Mouse (Mus musculus) neural tube, embryonic 10.5 days (tissue): ENCODE measurements around the gene Pnpla6.

Experiments used
- DNase-seq: peaks from one replicate; pipeline ENCODE4 v3.0.0-alpha.2; 2017; ENCODE audit warnings: low spot score; ENCODE audit errors: extremely low spot score

Gene Pnpla6

DNA sequence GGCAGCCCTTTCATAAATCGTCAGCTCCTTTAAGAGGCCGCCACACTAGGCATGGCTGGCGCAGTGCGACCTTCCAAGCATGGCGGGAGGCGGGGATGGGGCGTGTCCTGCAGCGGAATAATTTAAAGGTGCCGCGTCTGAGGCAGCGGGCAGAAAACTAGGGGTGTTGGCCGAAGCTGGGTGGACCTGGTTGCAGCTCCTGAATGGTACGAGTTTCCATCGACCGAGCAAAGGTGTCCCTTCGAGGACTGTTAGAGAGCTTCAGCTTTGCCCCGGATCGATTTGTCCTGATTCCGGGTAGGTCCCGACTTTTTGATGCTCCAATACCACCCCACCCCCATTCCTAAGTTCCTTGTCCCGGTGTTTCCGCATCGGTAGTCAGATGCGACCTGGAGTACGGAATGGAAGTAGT lies at the start of gene Pnpla6:
Gene Pnpla6 (plus strand): TSS at position 125 of the 412 bp plus-strand sequence.
- DNase-seq: peak; percentile 85

DNA sequence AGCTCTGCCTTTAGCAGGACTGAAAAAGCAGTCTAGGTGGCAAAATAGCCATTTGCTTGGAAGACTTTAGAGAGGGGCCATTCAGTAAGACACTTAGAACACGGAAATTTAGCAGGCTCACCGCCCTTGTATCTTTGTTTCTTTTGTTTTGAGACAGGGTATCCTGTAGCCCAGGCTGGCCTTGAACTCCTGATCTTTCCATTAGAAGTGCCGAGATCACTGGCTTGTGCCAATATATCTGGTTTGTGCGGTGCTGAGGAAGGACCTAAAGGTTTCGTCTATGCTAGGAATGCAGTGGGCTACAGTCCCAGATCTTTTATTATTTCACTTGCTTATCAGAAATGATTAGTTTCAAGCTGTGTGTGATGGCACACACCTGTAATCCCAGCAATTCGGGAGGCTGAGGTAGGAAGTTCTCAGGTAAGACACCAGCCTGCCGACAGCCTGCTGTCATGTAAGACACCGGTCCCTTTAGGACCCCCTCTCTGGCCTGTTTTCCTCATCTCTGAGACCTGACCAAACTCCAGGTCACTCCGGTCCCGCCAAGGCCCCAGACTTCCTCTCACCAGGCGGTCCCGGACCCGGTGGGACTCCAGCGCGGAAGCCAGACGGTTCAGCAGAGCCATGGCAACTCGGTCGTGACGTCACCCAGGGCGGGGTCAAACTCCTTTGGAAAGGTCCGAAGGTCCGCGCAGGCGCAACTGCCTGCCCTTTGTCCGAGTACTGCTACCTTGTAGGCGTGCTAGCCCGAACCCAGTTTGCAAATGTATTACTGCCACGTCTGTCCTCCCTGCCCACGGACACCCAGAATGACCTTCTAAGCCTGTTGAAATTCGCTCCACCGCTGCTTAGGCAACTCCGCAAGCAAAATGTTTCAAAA lies 47.9 kb upstream of the Pnpla6 start, which contains the start of gene Pex11g:
Gene Pex11g (minus strand): TSS at position 675 of the 880 bp plus-strand sequence.
- DNase-seq: peak; percentile 99

- DNase-seq: no peak
Observed at GRCm38 (mm10) chr8:3467886-3468545, 47.2 kb upstream of the Pnpla6 start.

DNA sequence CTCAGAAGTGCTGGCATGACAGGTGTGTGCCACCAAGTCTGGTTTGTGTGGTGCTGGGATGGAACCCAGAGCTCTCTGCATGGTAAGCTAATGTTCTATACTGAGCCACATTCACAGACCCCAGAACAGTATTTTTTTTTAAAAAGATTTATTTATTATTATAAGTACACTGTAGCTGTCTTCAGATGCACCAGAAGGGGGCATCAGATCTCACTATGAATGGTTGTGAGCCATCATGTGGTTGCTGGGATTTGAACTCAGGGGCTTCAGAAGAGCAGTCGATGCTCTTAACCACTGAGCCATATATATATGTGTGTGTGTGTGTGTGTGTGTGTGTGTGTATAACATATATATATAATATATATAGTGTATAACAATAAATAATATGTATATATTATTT lies 46.3 kb upstream of the Pnpla6 start:
- DNase-seq: no peak

GRCm38 (mm10) chr8:3470562-3470961 lies 44.6 kb upstream of the Pnpla6 start, which contains the start of gene Tex45:
Gene Tex45, plus strand, starts transcription at chr8:3470862.
- DNase-seq: no peak

- DNase-seq: no peak
Observed at GRCm38 (mm10) chr8:3475715-3476429, 39.3 kb upstream of the Pnpla6 start.

- DNase-seq: no peak
Observed at GRCm38 (mm10) chr8:3480221-3480785, 34.9 kb upstream of the Pnpla6 start.

GRCm38 (mm10) chr8:3481605-3482004 lies 33.6 kb upstream of the Pnpla6 start:
- DNase-seq: no peak

DNA sequence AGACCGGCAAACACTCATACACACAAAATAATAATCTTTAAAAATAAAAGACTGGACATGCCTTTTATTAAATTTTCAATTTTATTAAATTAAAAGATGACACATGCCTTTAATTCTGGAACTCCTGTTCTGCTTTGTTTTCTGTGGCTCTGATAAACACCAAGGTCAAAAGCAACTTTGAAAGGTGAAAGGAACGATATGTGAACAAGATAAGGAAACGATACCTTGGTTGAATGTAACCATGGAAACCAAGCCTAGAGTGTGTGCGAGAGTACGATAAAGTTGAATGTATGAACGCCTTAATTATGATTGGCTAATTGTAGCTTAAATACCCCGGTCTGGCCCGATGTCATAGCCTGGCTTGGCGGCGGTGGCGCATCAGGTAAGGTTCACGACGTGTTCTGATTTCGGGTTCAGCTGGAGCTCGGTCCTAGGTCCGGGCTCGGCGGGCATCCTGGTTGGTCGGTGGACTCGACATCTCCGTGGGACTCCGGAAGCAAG lies 32.9 kb upstream of the Pnpla6 start:
- no peak for DNase-seq

GRCm38 (mm10) chr8:3483546-3483945 lies 31.6 kb upstream of the Pnpla6 start:
- no peak for DNase-seq

- DNase-seq: no peak
Observed at GRCm38 (mm10) chr8:3485192-3485591, 30.0 kb upstream of the Pnpla6 start.

DNA sequence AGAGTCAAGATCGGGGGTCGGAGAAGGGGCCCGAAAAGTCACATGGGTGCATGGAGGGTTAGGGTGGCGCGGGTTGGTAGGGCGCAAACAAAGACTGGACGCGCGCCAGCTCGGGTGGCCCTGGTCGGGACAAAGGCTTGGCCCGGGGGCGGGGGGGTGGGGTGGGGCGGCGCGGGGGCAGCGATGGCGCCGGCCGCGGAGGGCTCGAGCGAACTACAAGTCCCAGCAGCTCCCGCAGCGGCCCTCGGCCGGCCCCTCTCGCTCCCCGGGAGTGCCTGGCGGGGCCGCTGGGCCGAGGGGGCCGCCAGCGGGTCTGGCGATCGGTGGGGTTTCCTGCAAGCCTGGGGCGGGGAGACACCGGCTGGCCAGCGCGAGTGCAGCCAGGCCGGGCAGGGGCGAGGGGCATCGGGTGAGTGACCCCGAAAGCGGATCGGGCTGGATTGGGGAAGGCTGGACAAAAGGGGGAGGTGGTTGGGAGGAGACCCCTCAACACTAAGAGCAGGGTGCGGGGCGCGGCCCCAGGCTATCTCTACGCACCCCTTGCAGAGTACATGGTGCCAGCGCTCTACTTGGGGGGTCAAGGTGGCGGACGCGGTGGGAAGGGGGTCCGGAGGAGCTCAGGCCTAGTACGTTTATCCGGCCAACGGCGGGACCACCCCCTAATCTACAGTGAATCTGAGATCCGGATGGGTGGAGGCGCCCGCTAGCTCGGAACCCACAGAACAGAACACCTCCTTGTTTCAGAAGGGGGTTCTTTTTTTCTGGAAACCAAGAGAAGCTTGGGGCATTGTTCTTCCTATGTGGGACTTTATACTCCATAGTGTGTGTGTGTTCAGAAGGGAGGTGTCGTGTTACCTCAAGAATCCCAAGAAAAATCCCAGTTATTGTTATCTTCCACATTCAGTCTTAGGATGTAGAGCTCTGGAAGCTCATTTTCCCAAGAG lies 22.0 kb upstream of the Pnpla6 start, which contains the start of gene Zfp358:
Gene Zfp358 (plus strand): TSS at position 238 of the 944 bp plus-strand sequence.
- peak; percentile 86 for DNase-seq

DNA sequence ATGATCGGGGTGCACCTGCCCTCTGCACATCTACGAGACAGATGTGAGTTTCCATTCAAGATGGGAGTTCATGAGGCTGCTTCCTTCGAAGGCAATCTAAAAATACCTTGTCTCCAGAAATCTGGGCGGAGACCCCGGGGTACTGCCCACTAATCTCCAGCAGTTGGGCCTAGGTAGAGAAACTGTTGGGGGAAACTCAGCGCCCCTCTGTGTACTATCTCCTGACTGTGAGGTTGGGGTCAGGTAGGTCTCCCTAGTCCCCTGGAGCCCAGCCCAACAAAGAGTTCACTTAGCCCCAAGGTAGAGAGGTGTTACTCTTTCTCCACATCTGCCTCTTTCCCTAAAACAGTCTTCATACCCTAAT lies 21.4 kb upstream of the Pnpla6 start:
- DNase-seq: no peak

- DNase-seq: no peak
Observed at GRCm38 (mm10) chr8:3495578-3496427, 19.4 kb upstream of the Pnpla6 start.

- no peak for DNase-seq
Observed at GRCm38 (mm10) chr8:3496428-3496748, 18.8 kb upstream of the Pnpla6 start.

DNA sequence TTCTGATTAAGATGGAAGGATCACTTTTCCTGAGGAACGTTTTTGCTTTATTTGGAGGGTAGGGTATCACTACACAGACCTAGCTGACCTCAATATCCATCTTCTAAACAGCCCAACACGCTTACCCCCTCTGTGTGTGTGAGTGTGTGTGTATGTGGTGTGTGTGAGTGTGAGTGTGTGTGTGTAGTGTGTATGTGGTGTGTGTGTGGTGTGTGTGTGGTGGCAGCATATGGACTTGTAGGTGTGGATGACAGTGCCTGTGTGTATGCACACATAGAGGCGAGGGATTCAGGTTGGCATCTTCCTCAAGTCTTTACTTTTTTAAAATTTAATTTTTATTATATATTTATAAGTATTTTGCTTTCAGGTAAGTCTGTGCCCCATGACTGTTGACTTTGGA lies 16.6 kb upstream of the Pnpla6 start:
- DNase-seq: no peak

- DNase-seq: no peak
Observed at GRCm38 (mm10) chr8:3499751-3500150, 15.4 kb upstream of the Pnpla6 start.

DNA sequence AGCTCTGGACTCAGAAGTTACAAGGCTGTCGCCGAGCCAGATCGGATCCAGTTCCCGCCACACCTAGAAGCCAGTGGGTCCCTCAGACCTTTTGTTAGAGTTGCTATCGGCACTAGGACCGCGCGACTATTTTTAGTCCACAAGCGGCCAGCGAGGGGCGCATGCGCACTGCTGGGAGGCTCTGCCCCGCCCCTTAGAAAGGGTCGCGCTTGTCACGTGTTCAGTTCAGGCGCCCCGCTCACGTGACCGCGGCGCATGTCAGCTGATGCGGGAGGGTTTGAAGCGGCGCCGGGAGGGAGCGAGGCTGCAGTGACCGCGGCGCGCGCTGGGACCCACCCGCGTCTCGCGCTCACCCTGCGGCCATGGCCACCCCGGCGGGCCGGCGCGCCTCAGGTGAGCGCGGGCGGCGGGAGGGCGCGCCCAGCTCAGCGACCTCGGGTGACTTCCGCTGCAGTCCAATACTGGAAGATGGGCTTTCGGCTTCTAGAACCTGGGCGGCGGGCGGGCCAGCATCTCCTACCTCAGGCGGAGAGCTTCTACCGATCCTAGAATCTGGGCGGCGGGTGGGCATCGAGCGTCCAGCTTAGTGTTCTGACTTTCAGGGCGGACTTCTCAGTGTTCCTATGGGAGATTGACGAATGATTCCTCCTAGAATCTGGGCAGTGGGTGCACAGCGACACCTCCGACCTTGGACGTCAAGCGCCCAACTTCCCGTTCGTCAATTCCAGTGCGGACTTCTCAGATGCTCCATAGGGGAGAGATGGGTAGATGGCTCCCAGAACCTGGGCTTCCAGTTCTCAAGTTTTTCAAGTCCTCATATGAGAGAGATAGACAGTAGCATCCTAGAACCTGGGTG lies 14.7 kb upstream of the Pnpla6 start, which contains the start of gene Mcoln1:
Gene Mcoln1 (plus strand): TSS at position 223 of the 856 bp plus-strand sequence.
- peak; percentile 99 for DNase-seq
